Mouse (Mus musculus) midbrain, postnatal 0 days (tissue): ENCODE results near the gene Rbm10. TPM values are rescaled to one million over a fixed set of nuclear protein-coding genes. Genes with fewer than 3 reads are reported as not detected.
A peak's percentile ranks its signal among the peaks of the same experiment; 100 is the strongest.

ENCODE experiments used
- ATAC-seq: fragments of 200-750 bp; cut with Nextera tagmentation; 2 replicates; pipeline ENCODE4 v1.8.0; 2017; ENCODE audit warnings: moderate number of reproducible peaks, mild to moderate bottlenecking, moderate TSS enrichment, moderate library complexity; ENCODE audit not compliant: low FRiP score
- DNase-seq: peaks from one replicate; pipeline ENCODE4 v3.0.0-alpha.2; 2015; ENCODE audit warnings: low spot score
- H3K27ac ChIP-seq: fragments of 300-500 bp; sonication (generic); 2 replicates; pipeline ENCODE4 v1.5.1; 2014; ENCODE audit warnings: low read depth, mild to moderate bottlenecking, low read length, mixed read lengths
- H3K27me3 ChIP-seq: fragments of 300-500 bp; sonication (generic); 2 replicates; pipeline ENCODE4 v1.6.1; 2014; ENCODE audit warnings: low read length, control low read depth, mixed read lengths; ENCODE audit not compliant: insufficient read depth
- H3K36me3 ChIP-seq: fragments of 300-500 bp; sonication (generic); 2 replicates; pipeline ENCODE4 v1.6.1; 2014; ENCODE audit warnings: low read length, control low read depth, mixed read lengths; ENCODE audit not compliant: insufficient read depth
- H3K4me1 ChIP-seq: fragments of 300-500 bp; sonication (generic); 2 replicates; pipeline ENCODE4 v1.6.1; 2014; ENCODE audit warnings: mild to moderate bottlenecking, control low read depth, antibody characterized with exemption, low read length, mixed read lengths; ENCODE audit not compliant: insufficient read depth
- H3K4me2 ChIP-seq: fragments of 300-500 bp; sonication (generic); 2 replicates; pipeline ENCODE4 v1.6.1; 2014; ENCODE audit warnings: low read depth, mild to moderate bottlenecking, low read length, mixed read lengths; ENCODE audit not compliant: poor library complexity, severe bottlenecking
- H3K4me3 ChIP-seq: fragments of 300-500 bp; sonication (generic); 2 replicates; pipeline ENCODE4 v1.5.1; 2014; ENCODE audit warnings: low read depth, mild to moderate bottlenecking, low read length, moderate library complexity
- H3K9ac ChIP-seq: fragments of 300-500 bp; sonication (generic); replicated peaks from 2 replicates; pipeline ENCODE4 v1.6.1; 2014; ENCODE audit warnings: mild to moderate bottlenecking, low read length, moderate library complexity, mixed read lengths; ENCODE audit not compliant: poor library complexity, severe bottlenecking
- H3K9me3 ChIP-seq: fragments of 300-500 bp; sonication (generic); 2 replicates; pipeline ENCODE4 v1.6.1; 2016; ENCODE audit warnings: low read length, control low read depth
- CTCF ChIP-seq: IDR thresholded peaks from 2 replicates; pipeline ENCODE4 v1.5.1; 2016; ENCODE audit warnings: antibody characterized with exemption, mild to moderate bottlenecking
- WGBS: fragments of 180-500 bp; shearing (Covaris S2); extraction: QIAGEN DNeasy Blood & Tissue Kit; methylation state at CpG from one replicate; pipeline ENCODE4 v1.1.7; 2014; 5-methylcytosine and 5-hydroxymethylcytosine counted together
- polyA plus RNA-seq: library from polyadenylated mRNA; unstranded; fragments of >200 nt; fragmentation: Nextera tagmentation; extraction: Ambion mirVana; gene quantifications from 2 replicates; pipeline ENCODE4 v1.2.1, GENCODE M21; 2015
- total RNA-seq: library from RNA; depleted of rRNA; stranded (reverse); fragments of >200 nt; gene quantifications from 2 replicates; pipeline ENCODE4 v1.2.3, GENCODE M21; 2014

Gene Rbm10
- total and polyA plus RNA-seq, 2 experiments from 2014 or later, result 27.5 to 60.4 TPM

DNA sequence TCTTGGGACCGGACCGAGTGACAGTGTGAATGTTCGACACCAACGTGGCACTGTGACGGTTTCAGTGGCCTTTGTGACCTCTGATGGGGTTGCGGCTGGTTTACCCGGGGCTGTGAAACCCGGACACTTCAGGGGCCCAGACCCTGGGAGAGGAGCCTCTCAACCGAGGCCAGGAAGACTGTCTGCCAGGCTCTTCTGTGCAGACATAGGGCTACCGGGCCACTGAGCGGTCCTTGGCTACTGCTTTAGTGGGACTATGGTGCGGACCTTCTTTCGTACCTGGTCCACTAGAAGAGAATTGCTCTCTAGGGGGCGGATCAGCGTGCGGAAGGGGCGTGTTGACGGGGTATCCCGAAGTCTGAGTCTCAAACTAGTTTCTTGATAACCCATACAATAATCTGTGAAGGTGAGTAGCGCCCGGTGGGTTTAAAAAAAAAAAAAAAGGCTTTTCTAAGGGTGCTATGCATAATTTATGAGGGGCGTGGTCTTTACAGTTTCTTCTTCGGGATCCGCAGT is 41.6 kb downstream of the Rbm10 start:
- H3K4me1 ChIP-seq, result no peaks in the 10 kb centered on the region
- no peak overlapping the region for H3K27ac ChIP-seq
- peak overlapping the region; percentile 39 for H3K4me3 ChIP-seq
- WGBS, result 18% methylated on average over 24 of the region's 24 CpGs
- no peaks in the 10 kb centered on the region for H3K27me3 ChIP-seq
- TF ChIP-seq CTCF, result no peak
- DNase-seq (no peak), ATAC-seq (no peak)
- H3K9me3 ChIP-seq, result no peaks in the 10 kb centered on the region
- H3K9ac ChIP-seq, result no peak overlapping the region
- peak overlapping the region; percentile 75 for H3K4me2 ChIP-seq
- H3K36me3 ChIP-seq, result no peaks in the 10 kb centered on the region

DNA sequence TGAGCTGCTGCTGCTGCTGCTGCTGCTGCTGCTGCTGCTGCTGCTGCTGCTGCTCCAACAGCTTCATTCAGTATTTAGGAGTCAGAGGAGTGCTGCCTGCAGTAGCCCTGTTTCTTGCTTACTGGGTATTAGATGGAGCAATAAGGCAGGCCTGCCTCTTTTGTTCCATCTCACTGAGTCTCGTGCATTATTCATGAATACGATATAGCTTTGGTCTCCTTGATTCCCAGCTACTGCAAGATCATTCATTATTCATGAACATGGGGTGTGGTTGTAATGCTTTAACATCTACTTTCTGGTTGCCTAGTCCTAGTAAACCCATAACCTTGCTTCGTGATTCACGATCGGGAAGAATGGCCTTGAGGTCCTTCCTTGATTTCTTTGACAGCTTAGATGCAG is 45.0 kb downstream of the Rbm10 start:
- Histone ChIP-seq H3K4me3 (peak overlapping the region; percentile 56; the same call in 1 of the 2 replicates), H3K4me1 (no peaks in the 10 kb centered on the region), H3K9me3 (no peaks in the 10 kb centered on the region), H3K27ac (peak overlapping the region; percentile 57), H3K36me3 (no peaks in the 10 kb centered on the region), H3K9ac (no peak overlapping the region), H3K27me3 (no peaks in the 10 kb centered on the region), H3K4me2 (no peak overlapping the region)
- DNase-seq, result no peak
- TF ChIP-seq CTCF, result no peak
- peak; percentile 66 for ATAC-seq
- WGBS, result 21% methylated on average over 5 of the region's 5 CpGs

- Histone ChIP-seq H3K9ac (peak overlapping the region; percentile 74), H3K4me3 (peak overlapping the region; percentile 56), H3K27ac (peak overlapping the region; percentile 94), H3K27me3 (no peaks in the 10 kb centered on the region), H3K4me1 (no peaks in the 10 kb centered on the region), H3K36me3 (no peaks in the 10 kb centered on the region), H3K4me2 (peak overlapping the region; percentile 44), H3K9me3 (no peaks in the 10 kb centered on the region)
- peak; percentile 75 for TF ChIP-seq CTCF
- ATAC-seq (peak; percentile 91), DNase-seq (peak; percentile 95)
- WGBS, result 24% methylated on average over 27 of the region's 28 CpGs
Measured at GRCm38 (mm10) chrX:20662716-20663443, 45.6 kb downstream of the Rbm10 start.

DNA sequence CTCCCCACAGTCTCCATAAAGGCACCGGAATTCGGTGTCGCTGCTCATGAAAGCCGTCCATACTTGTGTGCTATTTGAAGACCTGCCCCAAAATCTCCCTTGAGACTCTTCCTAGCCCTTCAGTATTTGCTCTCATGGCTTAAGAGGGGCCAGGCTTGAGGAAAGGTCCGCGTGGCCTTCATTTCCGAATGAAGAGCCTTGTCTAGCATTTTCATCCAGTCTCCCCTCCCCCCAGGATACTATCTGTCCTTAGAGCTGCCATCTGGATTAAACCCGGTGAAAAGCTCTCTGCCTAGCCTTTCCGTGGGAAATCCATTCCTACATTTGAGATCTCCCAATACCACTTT is 46.1 kb downstream of the Rbm10 start:
- no peak for TF ChIP-seq CTCF
- Histone ChIP-seq H3K4me1 (no peaks in the 10 kb centered on the region), H3K36me3 (peaks cover 2% of the 10 kb centered on the region; the same call in 1 of the 2 replicates), H3K4me2 (peak overlapping the region; percentile 44), H3K4me3 (peak overlapping the region; percentile 56), H3K9ac (peak overlapping the region; percentile 74), H3K9me3 (no peaks in the 10 kb centered on the region), H3K27me3 (no peaks in the 10 kb centered on the region), H3K27ac (peak overlapping the region; percentile 94)
- 0 out of 2 replicates have a peak, but pooled peaks have one; percentile 4 for ATAC-seq
- DNase-seq, result no peak
- WGBS, result 23% methylated on average over 9 of the region's 9 CpGs

DNA sequence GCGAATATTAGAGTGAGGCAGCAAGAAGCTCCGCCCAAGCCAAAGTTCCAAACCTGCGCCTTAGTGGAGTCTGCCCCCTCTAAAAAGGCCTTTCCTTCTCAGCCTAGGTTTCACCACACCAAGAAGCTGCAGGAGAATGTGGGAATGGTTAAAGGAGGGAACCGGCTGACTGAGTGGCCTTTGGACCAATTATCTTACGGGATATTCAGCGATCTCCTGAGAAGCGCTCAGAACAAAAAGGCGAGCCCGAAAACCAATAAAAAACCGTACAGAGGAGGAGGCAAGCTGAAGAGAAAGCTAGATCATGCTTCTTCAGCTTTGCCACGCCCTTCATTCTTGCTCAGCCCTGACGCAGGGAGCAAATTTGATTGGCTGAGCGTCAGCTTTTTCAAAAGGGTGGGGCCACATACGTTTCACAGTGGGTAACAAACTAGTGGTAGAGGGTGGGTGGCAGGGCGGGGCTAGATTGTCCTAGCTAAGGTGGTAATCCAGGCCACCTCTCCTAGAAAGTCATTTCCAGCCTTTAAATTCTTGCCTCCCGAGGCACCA is 70.3 kb downstream of the Rbm10 start, which contains the start of gene Cdk16:
Cdk16 (plus strand) TSS at position 436 of the 549 bp plus-strand sequence.
- peak within 1 kb of the TSS; percentile 78 for H3K9ac ChIP-seq
- peak; percentile 92 for ATAC-seq
- peak; percentile 94 for DNase-seq
- TF ChIP-seq CTCF, result no peak
- peak within 1 kb of the TSS; percentile 94 for H3K27ac ChIP-seq
- no peaks in the 10 kb centered on the region for H3K27me3 ChIP-seq
- 21% methylated on average over 16 of the region's 16 CpGs for WGBS
- peak within 1 kb of the TSS; percentile 58 for H3K4me2 ChIP-seq
- H3K4me1 ChIP-seq, result 0 out of 2 replicates have a peak, but pooled peaks cover 3% of the 10 kb centered on the region
- peak within 1 kb of the TSS; percentile 61 for H3K4me3 ChIP-seq
- H3K9me3 ChIP-seq, result no peaks in the 10 kb centered on the region
- H3K36me3 ChIP-seq, result peaks cover 2% of the 10 kb centered on the region; the same call in 1 of the 2 replicates
